Mouse (Mus musculus) hematopoietic stem cell, adult 5-6 weeks (primary cell): ENCODE data around the gene Tle3. TPM values are rescaled to one million over a fixed set of nuclear protein-coding genes. Genes with fewer than 3 reads are reported as not detected.

ENCODE experiments used
- ATAC-seq, 2 experiments: fragments of 125-278 bp in 1 of 2; replicated peaks in 1 of 2; 2 replicates each; pipeline ENCODE4 v1.8.0; 2016 to 2017; ENCODE audit warnings: inconsistent platforms in 2 of 2, mild to moderate bottlenecking in 2 of 2, moderate number of reproducible peaks in 2 of 2, low read depth in 1 of 2, moderate TSS enrichment in 1 of 2; ENCODE audit not compliant: low FRiP score in 2 of 2, poor library complexity in 2 of 2, severe bottlenecking in 2 of 2, insufficient read depth in 1 of 2, low TSS enrichment in 1 of 2
- total RNA-seq: library from RNA; stranded (forward); fragments of 172-1452, 232-1000 nt; gene quantifications from 2 replicates; pipeline ENCODE4 v1.2.3, GENCODE M21; 2017

The Tle3 gene
- total RNA-seq, 1 experiment from 2014 or later = 105 TPM

DNA sequence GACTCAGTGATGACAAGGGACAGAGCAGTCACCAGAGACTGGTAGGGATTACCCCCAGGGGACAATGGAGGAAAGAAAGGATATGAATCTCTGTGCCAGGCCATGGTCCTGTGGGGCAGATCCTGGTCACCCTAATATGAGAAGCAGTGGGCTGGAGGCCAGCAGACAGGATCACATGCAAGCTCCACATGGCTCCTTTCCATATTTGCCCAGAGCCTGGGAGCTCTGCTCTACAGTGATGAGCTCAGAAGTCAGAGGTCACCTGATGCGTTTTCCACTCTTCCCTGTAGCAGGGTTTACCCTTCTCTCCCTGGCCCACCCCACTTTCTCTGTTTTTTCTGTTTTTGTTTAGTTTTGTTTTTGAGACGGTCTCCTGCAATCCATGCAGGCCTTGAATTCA, 63.9 kb downstream of the Tle3 start:
- no peak for ATAC-seq

DNA sequence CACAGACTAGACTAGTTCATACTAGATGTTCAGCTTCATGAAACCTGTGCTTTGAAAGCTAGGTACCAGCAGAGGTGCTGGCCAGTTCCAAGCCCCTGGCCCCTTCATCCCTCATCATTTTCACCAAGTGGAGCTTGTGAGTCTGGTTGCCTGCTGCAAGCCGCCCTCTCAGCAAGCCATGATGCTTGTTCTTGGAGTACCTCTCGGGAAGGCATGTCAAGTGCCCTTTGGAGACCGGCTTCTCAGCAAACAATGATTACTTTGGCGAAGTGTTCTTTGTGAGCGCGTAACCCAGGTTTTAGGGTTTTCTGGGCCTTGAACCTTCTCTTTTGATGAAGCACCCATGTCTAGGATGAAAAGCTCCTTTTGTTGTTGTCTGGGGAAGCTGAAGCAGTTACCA, 64.6 kb downstream of the Tle3 start:
- ATAC-seq = no peak

DNA sequence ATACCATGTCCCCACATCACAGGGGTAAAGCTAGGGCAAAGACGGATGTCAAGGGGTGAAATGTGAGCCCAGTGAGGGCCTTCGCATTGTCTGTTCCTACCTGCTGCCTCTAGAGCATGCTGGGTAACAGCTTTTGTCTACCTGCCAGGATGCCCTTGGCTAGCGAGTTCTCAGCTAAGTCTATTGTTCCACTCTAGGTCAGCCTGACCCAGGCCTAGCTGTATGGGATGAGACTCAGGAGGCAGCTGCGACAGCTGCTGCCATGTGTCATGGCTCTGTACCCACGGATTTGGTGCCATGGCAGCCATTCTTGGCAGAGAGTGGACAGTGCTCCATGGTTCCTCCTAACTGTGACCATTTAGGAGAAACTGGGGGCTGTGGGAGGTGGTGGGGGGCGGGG, 66.9 kb downstream of the Tle3 start:
- no peak for ATAC-seq

DNA sequence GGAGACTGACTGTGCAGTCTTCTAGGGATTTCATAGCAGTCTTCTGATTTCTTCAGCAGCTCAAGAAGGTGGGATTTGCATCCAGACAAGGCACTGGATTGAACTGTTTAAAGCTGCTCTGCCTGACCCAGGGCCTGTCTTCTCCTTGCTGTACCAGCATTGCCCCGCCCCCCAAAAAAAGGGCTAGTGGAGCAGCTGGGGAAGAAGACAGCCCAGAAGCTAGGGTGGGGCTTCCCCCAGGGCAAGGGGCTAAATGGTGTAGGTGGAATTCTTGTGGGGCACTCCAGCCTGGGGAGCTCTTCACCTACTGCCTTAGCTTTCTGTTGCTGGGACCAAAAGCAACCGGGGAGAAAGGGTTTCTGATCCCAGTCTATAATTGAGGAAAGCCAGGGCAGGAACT, 67.8 kb downstream of the Tle3 start:
- ATAC-seq = no peak

DNA sequence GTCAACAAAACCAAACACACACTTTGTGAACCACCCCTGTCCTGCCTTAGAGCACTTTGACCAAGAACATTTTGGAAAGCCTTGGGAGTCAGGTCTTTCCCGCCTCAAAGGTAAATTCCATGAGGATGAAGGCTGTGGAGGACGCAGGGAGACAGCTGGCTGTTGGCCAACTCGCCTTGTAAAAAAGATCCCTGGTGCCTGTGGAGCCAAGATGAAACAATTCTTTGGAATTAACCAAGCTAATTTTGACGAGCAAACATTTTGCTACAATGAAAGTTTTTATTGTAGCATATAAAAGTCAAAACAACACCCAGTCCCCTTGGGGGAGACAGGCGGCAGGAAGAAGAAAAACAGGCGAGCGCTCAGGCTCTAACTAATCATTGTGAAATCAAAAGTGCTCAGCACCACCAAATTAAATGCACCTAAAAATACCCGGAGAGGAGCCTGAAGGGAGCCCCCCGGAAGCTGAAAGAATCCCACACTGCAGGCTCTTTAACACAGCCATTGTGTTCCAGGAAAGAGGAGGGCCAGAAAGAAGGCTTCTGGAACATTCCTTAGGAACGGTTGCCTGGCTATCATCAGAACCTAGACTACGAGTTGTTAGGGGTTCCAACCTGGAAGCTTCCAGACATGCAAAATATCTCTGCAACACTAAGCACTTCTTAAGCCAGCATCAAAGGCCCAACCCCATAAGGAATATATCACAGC, 69.2 kb downstream of the Tle3 start:
- ATAC-seq = no peak

DNA sequence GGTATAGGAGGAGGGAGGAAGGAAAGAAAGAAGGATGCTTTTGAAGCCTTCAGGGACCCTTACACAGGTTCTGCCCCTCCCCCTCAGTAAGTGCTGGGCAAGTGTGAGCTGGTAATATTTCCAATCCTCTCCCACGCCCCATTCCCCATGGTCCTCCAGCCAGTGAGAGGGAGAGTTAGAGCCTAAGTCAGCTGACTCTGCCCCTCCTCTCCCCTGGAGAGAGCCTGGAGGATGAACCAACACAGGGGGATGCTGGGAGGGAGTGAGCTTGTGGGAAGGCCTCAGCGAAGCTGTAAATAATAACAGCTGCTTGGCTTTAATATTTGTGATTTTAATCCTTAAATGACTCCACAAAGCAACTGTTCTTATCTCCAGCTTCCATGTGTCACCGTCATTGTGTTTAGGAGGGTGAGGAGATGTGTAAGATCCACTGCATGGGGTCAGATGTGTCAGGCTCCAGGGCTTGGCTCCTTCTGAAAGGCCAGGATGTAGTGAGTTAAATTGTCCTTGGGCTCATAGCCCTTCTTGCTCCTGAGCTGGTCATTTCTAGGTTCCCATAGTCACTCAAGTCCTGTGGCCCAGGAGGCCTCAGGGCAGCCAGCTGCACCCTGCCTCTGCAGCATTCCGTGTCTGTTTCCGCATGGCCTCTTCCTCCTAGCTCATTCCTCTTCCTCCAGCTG, 70.9 kb downstream of the Tle3 start:
- 0 out of 4 replicates have a peak, but pooled peaks of 1 of the 2 experiments have one; percentile 27 for ATAC-seq

DNA sequence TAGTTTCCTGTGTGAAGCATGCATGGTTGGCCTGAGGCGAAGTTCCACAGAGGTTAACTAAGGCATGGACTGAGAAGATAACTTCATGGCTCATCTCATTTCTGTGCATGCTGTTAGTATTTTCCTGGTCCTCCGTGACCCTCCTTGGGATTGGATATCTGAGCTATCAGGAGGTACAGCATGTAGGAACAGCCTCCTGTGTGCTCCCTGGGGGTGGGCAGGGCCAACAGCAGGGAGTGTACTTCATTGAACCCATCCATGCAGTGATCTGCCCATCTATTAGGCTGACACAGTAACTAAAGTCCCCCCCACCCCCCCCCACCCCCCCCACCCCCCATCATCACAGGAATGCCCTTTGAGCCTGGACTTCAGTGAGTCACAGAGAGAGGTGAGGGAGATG, 73.0 kb downstream of the Tle3 start:
- no peak for ATAC-seq

DNA sequence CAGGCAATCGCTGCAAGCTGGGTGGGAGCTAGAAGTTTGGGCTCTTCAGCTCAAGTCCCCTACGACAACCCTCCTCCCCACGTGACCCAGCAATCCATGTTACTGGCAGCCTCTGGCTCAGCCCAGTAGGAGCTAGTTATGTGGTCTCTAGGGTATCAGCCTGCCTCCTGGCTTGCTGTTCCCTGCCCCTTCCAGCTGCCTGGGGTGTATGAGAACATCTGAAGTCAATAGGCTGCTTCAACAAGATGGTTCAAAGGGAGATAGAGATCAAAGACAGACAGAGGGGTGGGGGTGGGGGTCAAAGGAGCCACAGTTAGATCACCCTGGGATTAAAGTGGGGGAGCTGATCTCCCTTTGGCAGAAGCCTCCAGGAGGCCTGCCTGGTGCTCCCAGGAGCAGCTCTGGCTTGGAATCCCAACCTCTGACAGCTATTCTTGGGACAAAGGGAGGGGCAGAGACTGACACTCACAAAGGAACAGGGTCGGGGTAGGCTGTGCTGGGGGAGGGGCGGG, 73.6 kb downstream of the Tle3 start:
- ATAC-seq = no peak

DNA sequence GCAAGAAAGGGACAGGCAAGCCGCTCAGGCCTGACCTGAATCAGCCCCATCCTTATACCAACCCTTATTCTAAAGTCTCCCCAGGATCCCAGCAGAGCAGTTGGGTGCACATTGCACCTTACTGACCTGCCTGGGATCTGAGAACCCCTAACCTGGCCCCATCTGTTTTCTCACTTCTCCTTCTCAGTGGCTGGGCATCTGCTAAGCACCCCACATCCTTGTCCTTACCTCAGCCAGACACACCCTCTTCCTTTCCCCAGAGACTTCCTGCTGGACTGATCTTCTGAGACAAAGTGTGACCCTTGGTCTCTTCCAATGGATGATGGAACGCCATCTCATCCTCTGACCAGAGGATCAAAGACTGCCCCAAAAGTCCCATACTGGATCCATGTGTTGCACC, 74.8 kb downstream of the Tle3 start:
- ATAC-seq = no peak

DNA sequence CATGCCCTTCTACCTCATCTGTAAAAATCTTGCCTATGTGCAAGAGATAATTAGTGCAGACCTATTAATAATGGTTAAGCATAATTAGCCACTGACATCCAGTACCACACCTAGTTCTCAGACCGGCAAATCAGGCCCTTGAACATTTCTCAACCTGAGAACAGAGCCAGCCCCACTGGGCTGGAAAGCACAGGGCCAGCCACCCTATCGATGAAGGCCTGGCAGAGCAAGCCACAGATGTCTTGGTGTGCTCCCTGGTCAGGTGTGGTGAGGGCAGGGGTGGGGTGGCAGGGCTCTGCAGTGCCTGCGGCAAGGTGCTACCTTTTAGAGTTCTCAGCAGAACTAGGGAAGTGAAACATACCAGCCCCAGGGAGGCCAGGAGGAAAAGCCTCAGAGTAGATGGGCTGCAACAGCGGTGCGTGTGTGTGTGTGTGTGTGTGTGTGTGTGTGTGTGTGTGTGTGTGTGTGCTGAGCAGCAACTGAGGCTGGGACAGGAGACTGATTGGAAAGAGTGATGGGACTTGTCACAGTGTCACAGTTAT, 77.3 kb downstream of the Tle3 start:
- 0 out of 4 replicates have a peak, but pooled peaks have one; percentile 13 to 42 for ATAC-seq

DNA sequence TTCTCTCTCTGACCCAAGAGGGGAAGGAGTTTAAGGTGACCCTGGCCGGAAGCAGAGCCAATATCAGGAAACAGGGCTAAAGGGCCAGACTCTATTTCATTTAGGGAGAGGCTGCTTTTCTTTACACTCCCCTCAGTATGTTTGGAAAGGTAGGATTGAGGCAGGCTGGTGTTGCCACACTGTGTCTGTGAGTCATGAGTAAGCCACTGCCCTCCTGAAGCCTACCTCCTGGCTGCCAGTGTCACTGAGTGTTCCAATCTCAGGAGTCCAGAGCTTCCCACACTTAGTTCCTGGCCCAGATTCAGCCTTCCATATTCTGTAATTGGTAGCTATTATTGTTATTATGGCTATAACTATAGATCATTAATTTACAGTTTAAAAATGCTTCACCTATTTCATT, 79.9 kb downstream of the Tle3 start:
- ATAC-seq = no peak

DNA sequence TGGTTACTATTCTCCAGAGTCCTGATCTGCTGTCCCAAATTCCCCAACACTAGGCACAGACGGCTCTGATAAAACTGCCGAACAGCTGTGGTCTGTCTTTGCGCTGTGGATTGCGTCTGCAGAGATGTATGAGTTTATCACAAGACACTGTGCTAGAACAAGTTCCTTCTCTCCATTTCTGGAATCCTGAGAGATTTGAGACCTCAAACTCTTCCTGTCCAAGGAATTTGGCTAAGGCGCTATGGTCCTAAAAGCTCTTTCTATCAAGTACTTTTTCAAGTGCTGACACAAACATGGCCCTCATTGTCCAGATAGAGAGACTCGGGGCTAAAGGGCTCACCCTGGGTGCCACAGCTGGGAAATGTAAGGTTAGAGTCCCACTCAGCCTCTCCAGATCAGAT, 83.7 kb downstream of the Tle3 start:
- no peak for ATAC-seq

DNA sequence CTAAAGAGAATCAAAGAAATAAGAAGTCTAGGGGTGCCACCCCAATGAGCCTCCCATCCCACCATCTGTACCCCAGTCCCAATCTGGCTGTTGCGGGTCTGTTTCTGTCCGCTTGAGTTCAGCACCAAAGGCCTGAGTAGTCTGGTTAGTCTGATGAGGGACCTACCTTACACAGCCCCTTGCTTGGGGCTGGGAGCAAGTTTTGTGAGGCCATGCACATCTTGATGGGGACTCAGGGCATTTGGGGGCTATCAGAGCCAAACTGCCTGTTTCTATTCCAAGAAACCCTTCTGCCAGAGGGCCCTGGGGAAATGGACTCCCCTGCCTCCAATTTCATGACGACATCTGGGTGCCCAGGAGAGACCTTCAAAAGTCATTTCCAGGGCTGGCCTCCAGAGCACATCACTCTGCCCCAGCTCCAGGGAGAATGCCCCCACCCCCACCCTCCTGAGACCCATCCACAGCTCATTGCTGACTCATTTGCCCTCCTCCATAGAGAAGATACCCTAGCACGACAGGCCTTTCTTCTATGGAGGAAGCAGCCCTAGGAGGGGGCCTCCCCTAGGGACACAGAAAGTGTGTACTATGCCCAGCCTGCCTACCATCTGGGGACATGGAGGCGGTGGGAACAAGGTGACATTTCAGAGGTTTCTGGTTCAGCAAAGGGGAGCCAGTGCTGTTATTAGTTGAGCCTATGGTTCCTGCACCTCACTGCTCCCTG, 84.4 kb downstream of the Tle3 start:
- ATAC-seq = no peak

DNA sequence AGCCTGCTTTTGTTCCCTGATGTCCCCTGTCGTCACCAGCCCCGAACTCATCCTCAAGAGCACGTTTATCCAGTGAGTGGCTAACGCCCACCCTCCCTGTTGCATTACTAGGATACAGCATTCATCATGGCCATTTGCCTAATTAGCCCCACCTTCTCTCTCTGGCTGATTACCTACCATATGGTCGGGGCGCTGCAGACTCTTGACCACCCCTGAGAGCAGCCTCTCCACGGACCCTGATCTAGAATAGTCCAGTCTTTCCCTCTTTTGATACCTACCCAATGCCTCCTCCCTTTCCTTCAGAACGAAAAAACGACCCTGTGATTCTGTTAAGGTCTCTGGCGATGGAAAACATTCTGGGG, 85.0 kb downstream of the Tle3 start:
- ATAC-seq = no peak

DNA sequence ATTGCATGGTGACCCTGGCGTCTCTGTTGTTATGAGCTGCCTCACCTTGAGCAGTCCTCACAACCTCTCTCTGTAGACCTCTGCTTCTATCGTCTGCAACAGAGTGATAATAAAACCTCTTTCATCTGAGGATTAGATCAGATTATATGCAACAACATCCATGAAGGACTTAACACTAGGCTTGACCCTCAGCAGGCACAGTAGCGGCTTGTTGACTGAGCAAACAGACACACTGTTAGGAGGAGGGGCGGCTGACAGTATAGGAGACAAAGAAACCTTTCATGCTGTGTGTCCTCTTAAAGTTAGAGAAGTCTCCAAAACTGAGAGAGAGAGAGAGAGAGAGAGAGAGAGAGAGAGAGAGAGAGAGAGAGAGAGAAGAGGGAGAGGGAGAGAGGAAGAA, 89.7 kb downstream of the Tle3 start:
- ATAC-seq = no peak

DNA sequence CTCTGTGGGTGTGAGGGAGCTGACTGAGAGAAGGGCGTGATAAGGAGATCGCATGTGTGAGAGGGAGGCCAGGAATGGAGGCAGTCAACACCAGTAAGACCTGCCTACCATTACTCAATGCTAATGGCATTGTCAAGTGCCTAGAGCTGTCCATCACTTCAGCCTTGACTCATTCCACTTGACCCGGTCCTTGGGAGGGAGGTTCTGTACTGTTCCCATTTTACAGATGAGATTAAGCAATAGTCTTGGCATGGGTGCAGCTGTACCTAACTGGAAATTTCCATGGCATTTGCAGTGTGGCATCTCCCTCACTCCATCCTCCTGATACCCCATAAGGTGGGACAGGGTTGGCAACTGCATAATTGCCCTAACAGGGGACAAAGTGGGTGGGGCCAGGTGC, 95.3 kb downstream of the Tle3 start:
- no peak for ATAC-seq
